ENCODE assay signal across 14 mouse cellular contexts in the genomic region with DNA sequence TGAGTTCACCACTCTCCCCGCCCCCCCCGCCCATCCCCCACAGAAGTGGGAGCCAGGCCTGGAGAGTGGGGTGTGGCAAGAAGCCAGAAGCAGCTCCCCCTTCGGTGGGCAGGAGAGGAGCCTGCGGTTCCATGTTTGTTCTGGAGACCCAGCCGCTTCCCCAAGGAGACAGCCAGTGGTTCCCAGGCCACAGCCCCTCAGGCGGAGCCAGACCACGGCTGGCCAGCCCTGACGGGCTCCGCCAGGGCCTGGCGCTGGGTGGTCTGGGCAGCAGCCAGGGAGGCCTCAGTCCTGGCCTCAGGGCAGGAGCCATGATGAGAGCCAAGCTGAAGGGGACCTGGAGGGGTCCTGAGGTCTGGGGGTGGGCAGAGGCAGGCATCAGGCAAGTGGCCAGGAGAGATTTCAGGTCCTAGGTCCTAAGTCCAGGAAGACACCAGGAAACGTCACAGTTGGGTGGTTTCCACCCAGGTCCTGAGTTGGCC. TPM values are rescaled to one million over a fixed set of nuclear protein-coding genes. Genes with fewer than 3 reads are reported as not detected.
DNase-seq lines count a peak whose midpoint lies in the region; ATAC-seq lines count a peak whose summit lies in the region.
"Had no signal": no experiment of that assay in that cellular context is flagged by ENCODE, and none has a peak within 500 bp of the region (broad histone marks: within the 10 kb centered on the region; RNA-seq: fewer than 3 reads in every experiment).

No protein-coding gene starts in this region.

- peaks cover 18% of the 10 kb centered on the region for H3K27me3 ChIP-seq in midbrain, embryonic 10.5 days (ENCODE audit: low read depth, poor library complexity, severe bottlenecking)
- H3K27me3 ChIP-seq in midbrain, embryonic 13.5 days = no peaks in the 10 kb centered on the region
- peaks cover 11% of the 10 kb centered on the region; the same call in 1 of the 2 replicates for H3K27me3 ChIP-seq in limb, embryonic 10.5 days (ENCODE audit: low read depth, poor library complexity, severe bottlenecking)

- no peak for ATAC-seq in midbrain, embryonic 13.5 days
- ATAC-seq: activated CD4-positive, CD25-positive, alpha-beta regulatory T cell, adult 4 months had no signal

- H3K4me3 ChIP-seq in midbrain, embryonic 10.5 days = no peak overlapping the region
- H3K4me3 ChIP-seq in midbrain, embryonic 13.5 days (replicated peaks) = no peak overlapping the region
- no peak overlapping the region for H3K4me3 ChIP-seq in limb, embryonic 10.5 days

- no peak overlapping the region for H3K9ac ChIP-seq in midbrain, embryonic 13.5 days (replicated peaks)

- peaks cover 35% of the 10 kb centered on the region for H3K4me1 ChIP-seq in midbrain, embryonic 10.5 days
- peaks cover 16% of the 10 kb centered on the region; the same call in 1 of the 2 replicates for H3K4me1 ChIP-seq in midbrain, embryonic 13.5 days (replicated peaks)
- peaks cover 23% of the 10 kb centered on the region for H3K4me1 ChIP-seq in limb, embryonic 10.5 days

- intact Hi-C loops in left cerebral cortex, postnatal 36 days (cut with DNase I) = no loop called here

- H3K4me2 ChIP-seq in midbrain, embryonic 13.5 days (replicated peaks) = no peak overlapping the region

- WGBS in midbrain, embryonic 10.5 days = 55% methylated on average over 11 of the region's 11 CpGs
- WGBS in midbrain, embryonic 13.5 days = 46% methylated on average over 10 of the region's 11 CpGs
- 57% methylated on average over 11 of the region's 11 CpGs for WGBS in limb, embryonic 10.5 days

- no peaks in the 10 kb centered on the region for H3K9me3 ChIP-seq in midbrain, embryonic 10.5 days (replicated peaks)
- no peaks in the 10 kb centered on the region for H3K9me3 ChIP-seq in midbrain, embryonic 13.5 days
- no peaks in the 10 kb centered on the region for H3K9me3 ChIP-seq in limb, embryonic 10.5 days (replicated peaks)

- peak; percentile 57 for DNase-seq in cerebellum, adult 9-11 months
- DNase-seq in cerebellum, adult 11 months = no peak
- DNase-seq in midbrain, embryonic 10.5 days (ENCODE audit: low spot score) = peak; percentile 42
- DNase-seq in kidney, adult 18-20 months = peak; percentile 65
- DNase-seq in limb, embryonic 10.5 days (ENCODE audit: low spot score) = no peak
- DNase-seq in urinary bladder, postnatal 4 days (ENCODE audit: low spot score in 2 of 2) = no peak
- DNase-seq in left cerebral cortex, postnatal 36 days (ENCODE audit: low spot score in 2 of 2) = no peak
- DNase-seq: embryo, embryonic 11 days; heart, adult 11 months; heart, postnatal 36 days; right cerebral cortex, adult 18-20 months; thymus, postnatal 14 days had no signal

- no peaks in the 10 kb centered on the region for H3K36me3 ChIP-seq in midbrain, embryonic 10.5 days
- no peaks in the 10 kb centered on the region for H3K36me3 ChIP-seq in midbrain, embryonic 13.5 days
- no peaks in the 10 kb centered on the region for H3K36me3 ChIP-seq in limb, embryonic 10.5 days

- H3K27ac ChIP-seq in midbrain, embryonic 10.5 days (replicated peaks) = peak overlapping the region; percentile 83
- no peak overlapping the region; the same call in 1 of the 2 replicates for H3K27ac ChIP-seq in midbrain, embryonic 13.5 days
- H3K27ac ChIP-seq in limb, embryonic 10.5 days = peak overlapping the region; percentile 16

RNA-seq across cellular contexts. Expression of gene Alpl, which starts 59.9 kb away (rescaled TPM):
- 34.2 and 38.6 TPM in 2 replicates for polyA plus RNA-seq in midbrain, embryonic 10.5 days (2016; fragmentation: Nextera tagmentation; extraction: Ambion mirVana)
- 8.0 and 9.3 TPM in 2 replicates for polyA plus RNA-seq in midbrain, embryonic 13.5 days (2015; fragmentation: Nextera tagmentation; extraction: Ambion mirVana)
- polyA plus RNA-seq in limb, embryonic 10.5 days (2016; fragmentation: Nextera tagmentation; extraction: Ambion mirVana) = 5.1 and 7.9 TPM in 2 replicates
- 1 to 10 TPM; 6.2 to 7.4 TPM for total RNA-seq in left cerebral cortex, postnatal 36 days (2021)

Comparison
In these comparisons a context has a peak if more than half of its experiments do, and no peak if none do; other contexts are left out.
1. DNase-seq: peak in cerebellum, adult 9-11 months (single experiment), midbrain, embryonic 10.5 days (single experiment) and kidney, adult 18-20 months (single experiment); none in cerebellum, adult 11 months (single experiment), limb, embryonic 10.5 days (single experiment), urinary bladder, postnatal 4 days (0 of 2) and left cerebral cortex, postnatal 36 days (0 of 2).